Mouse (Mus musculus): ENCODE measurements around the gene Yap1. TPM values are rescaled to one million over a fixed set of nuclear protein-coding genes. Genes with fewer than 3 reads are reported as not detected.

Yap1 gene
- polyA plus RNA-seq, 1 experiment from 2014 or later = 13.8 TPM

DNA sequence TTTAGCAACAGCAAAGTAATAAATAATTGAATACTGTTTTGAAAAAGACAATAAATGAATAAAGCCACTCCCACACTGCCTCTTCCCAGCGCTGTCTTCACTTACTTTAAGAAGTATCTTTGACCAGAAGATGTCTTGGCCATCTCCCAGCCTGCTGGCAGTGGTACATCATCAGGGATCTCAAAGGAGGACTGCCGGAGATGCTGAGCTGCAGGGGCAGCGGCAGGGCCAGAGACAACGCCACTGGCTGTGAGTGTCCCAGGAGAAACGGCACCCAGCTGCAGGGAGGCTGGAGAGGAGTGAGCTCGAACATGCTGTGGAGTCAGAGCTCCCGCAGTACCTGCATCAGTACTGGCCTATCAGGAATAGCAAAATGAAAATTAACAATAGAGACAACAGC, 3.0 kb downstream of the Yap1 start:
- Histone ChIP-seq H3K4me1 (peaks cover 43% of the 10 kb centered on the region), H3K36me3 (ENCODE audit: poor library complexity, severe bottlenecking) (0 out of 2 replicates have a peak, but pooled peaks cover 8% of the 10 kb centered on the region), H3K4me2 (peak overlapping the region; percentile 47), H3K9me3 (replicated peaks) (no peaks in the 10 kb centered on the region), H3K27ac (no peak overlapping the region; the same call in 1 of the 2 replicates), H3K27me3 (no peaks in the 10 kb centered on the region), H3K4me3 (0 out of 2 replicates have a peak overlapping the region, but pooled peaks have one; percentile 12), H3K9ac (no peak overlapping the region)
- WGBS = 51% methylated on average over 7 of the region's 7 CpGs
- ATAC-seq = no peak

DNA sequence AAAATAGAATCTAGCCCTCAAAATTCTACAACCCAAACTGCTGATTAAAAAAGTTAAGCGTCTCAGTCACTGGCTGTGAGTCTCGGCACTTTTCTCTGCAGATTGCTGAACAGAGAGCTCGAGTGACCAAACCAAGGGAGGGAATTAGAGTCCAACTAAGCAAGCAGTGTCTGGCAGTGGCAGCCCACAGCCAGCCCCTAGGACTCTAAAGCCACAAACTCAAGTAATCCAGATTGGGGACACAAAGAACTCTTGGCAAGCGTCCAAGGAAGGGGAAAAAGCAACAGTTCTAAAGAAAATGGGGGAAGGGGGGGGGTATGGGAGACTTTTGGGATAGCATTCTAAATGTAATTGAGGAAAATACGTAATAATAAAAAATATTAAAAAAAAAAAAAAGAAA, 10.1 kb downstream of the Yap1 start:
- WGBS = 46% methylated on average over 5 of the region's 5 CpGs
- Histone ChIP-seq H3K27ac (no peak overlapping the region), H3K9ac (no peak overlapping the region), H3K4me1 (peaks cover 14% of the 10 kb centered on the region), H3K9me3 (replicated peaks) (no peaks in the 10 kb centered on the region), H3K4me3 (no peak overlapping the region), H3K36me3 (ENCODE audit: poor library complexity, severe bottlenecking) (0 out of 2 replicates have a peak, but pooled peaks cover 12% of the 10 kb centered on the region), H3K27me3 (no peaks in the 10 kb centered on the region), H3K4me2 (no peak overlapping the region)
- peak; percentile 66; the same call in 1 of the 2 replicates for ATAC-seq

DNA sequence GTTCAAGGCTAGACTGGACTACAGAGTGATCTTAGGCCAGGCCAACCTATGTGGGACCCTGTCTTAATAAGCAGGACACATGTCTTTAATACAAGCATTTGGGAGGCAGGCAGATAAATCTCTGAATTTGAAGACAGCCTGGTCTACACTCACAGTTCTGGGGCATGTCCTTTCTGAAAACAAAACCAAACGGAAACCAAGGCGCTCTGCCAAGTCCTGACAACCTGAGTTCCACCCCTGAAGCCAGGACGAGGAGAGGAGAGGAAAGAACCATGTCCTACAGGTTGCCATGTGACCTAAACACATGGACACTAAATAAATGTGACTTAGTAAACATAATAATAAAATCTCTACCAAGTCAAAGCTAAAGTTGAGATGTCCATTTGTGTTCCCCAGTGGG, 11.7 kb downstream of the Yap1 start:
- Histone ChIP-seq H3K36me3 (ENCODE audit: poor library complexity, severe bottlenecking) (peaks cover 13% of the 10 kb centered on the region), H3K9ac (no peak overlapping the region), H3K4me2 (no peak overlapping the region), H3K4me3 (no peak overlapping the region), H3K4me1 (peaks cover 4% of the 10 kb centered on the region), H3K27me3 (no peaks in the 10 kb centered on the region), H3K9me3 (replicated peaks) (no peaks in the 10 kb centered on the region), H3K27ac (no peak overlapping the region)
- ATAC-seq = no peak
- 71% methylated on average over 3 of the region's 3 CpGs for WGBS

DNA sequence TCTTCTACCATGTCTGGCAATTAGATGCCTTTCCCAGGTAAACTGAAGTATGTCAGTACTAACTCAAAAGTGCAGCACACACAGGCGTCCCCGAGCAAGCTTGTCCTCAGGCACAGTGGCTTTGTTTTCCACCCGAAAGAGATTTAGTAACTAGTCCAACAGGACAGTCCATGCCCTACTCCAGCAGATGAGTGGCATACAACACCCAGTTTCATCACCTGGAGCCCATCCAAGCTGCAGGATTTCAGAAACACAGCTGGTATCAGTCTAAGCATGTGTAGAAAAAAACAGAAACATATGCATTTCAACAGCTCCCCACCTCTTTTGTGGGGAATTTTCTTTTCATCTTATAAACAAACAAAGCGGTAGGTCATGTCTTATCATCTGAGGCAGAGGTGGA, 13.5 kb downstream of the Yap1 start:
- Histone ChIP-seq H3K27me3 (no peaks in the 10 kb centered on the region), H3K27ac (no peak overlapping the region), H3K9me3 (replicated peaks) (no peaks in the 10 kb centered on the region), H3K4me2 (no peak overlapping the region), H3K36me3 (ENCODE audit: poor library complexity, severe bottlenecking) (peaks cover 12% of the 10 kb centered on the region), H3K9ac (no peak overlapping the region), H3K4me1 (peaks cover 4% of the 10 kb centered on the region), H3K4me3 (no peak overlapping the region)
- WGBS = 84% methylated on average over 4 of the region's 4 CpGs
- no peak for ATAC-seq

DNA sequence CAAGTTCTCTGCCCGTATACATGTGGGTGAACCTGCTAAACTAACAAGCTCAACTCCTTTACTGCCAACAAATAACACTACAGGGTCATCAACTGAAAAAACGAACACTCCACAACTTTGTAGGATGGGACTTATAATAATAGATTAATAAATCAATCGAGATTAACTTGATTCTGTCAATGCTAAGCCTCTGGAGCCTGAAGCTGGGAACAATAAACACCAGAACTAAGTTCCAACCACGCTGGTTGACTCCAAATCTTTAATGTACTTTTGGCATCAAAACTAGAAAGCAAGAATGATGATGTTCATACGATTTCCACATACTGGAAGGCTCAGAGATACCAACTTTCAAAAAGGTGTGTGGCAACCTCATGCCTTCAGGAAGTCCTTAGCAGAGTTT, 17.3 kb downstream of the Yap1 start:
- no peak overlapping the region for H3K9ac ChIP-seq
- ATAC-seq = no peak
- H3K27me3 ChIP-seq = no peaks in the 10 kb centered on the region
- WGBS = 86% methylated on average over 5 of the region's 5 CpGs
- no peaks in the 10 kb centered on the region for H3K4me1 ChIP-seq
- no peak overlapping the region for H3K27ac ChIP-seq
- peaks cover 9% of the 10 kb centered on the region for H3K36me3 ChIP-seq (ENCODE audit: poor library complexity, severe bottlenecking)
- no peak overlapping the region for H3K4me2 ChIP-seq
- no peak overlapping the region for H3K4me3 ChIP-seq
- H3K9me3 ChIP-seq (replicated peaks) = no peaks in the 10 kb centered on the region

DNA sequence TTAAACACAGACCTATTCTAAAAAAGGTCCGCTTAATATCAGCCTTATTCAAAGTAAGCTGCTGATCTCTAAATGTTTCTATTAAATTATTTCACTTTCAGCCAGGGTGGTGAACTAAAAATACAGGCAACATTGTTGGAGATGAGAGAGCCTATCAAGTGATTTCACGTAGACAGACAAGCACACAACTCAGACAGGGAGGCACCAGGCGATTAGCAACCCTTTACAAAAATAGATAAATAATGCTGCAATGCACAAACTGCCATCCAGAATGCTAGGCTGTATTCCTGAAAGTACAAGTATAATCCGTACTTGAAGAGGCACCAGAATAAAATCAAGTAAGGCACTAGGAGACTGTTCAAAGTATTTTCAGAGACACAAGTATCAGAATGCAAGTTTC, 20.1 kb downstream of the Yap1 start:
- Histone ChIP-seq H3K9me3 (replicated peaks) (no peaks in the 10 kb centered on the region), H3K4me3 (no peak overlapping the region), H3K27me3 (no peaks in the 10 kb centered on the region), H3K4me1 (no peaks in the 10 kb centered on the region), H3K4me2 (no peak overlapping the region), H3K9ac (no peak overlapping the region), H3K36me3 (ENCODE audit: poor library complexity, severe bottlenecking) (peaks cover 9% of the 10 kb centered on the region), H3K27ac (no peak overlapping the region)
- 65% methylated on average over 4 of the region's 4 CpGs for WGBS
- no peak for ATAC-seq

DNA sequence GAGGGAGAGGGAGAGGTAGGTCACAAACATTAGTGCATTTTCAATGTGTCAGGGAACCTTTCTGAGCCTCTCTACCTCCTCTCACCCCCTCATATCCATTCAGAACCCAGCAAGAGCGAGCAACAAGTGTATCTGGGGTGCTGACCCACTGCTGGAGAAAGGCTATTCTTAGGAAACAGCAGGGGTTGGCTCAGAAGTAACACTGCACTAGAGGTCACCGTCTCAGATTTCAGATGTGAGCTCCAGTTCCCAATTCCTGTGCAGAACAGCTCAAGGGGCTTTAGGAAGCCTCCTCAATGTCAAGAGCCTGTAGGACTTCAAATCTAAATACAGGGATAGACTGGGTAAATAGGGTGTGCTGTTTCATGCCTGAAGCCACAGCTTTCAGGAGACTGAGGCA, 20.7 kb downstream of the Yap1 start:
- Histone ChIP-seq H3K4me1 (no peaks in the 10 kb centered on the region), H3K4me3 (no peak overlapping the region), H3K4me2 (no peak overlapping the region), H3K9me3 (replicated peaks) (no peaks in the 10 kb centered on the region), H3K27me3 (no peaks in the 10 kb centered on the region), H3K27ac (no peak overlapping the region), H3K9ac (no peak overlapping the region), H3K36me3 (ENCODE audit: poor library complexity, severe bottlenecking) (peaks cover 9% of the 10 kb centered on the region)
- 8% methylated on average over 2 of the region's 2 CpGs for WGBS
- ATAC-seq = no peak

DNA sequence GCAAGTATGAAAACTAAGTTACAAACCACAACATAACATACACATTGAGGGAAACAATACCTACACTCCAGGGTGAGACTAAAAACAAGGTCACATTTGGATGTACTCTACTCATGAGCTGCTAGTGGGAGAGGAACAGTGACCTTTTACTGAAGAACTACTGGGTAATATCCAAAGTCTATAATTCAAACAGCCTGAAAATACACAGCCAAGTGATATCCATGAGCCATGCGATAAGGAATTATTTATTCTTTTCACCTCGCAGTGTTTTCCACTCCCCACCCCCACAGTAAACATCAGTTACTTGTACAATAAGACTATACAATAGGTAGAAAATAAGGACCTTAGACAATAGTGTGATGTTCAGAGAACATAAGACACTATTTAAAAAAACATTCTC, 24.2 kb downstream of the Yap1 start:
- H3K9me3 ChIP-seq (replicated peaks) = no peaks in the 10 kb centered on the region
- 89% methylated on average over 2 of the region's 2 CpGs for WGBS
- H3K4me1 ChIP-seq = no peaks in the 10 kb centered on the region
- no peak overlapping the region for H3K4me3 ChIP-seq
- no peak for ATAC-seq
- H3K27me3 ChIP-seq = no peaks in the 10 kb centered on the region
- no peak overlapping the region for H3K9ac ChIP-seq
- H3K4me2 ChIP-seq = no peak overlapping the region
- no peak overlapping the region for H3K27ac ChIP-seq
- H3K36me3 ChIP-seq (ENCODE audit: poor library complexity, severe bottlenecking) = no peaks in the 10 kb centered on the region

DNA sequence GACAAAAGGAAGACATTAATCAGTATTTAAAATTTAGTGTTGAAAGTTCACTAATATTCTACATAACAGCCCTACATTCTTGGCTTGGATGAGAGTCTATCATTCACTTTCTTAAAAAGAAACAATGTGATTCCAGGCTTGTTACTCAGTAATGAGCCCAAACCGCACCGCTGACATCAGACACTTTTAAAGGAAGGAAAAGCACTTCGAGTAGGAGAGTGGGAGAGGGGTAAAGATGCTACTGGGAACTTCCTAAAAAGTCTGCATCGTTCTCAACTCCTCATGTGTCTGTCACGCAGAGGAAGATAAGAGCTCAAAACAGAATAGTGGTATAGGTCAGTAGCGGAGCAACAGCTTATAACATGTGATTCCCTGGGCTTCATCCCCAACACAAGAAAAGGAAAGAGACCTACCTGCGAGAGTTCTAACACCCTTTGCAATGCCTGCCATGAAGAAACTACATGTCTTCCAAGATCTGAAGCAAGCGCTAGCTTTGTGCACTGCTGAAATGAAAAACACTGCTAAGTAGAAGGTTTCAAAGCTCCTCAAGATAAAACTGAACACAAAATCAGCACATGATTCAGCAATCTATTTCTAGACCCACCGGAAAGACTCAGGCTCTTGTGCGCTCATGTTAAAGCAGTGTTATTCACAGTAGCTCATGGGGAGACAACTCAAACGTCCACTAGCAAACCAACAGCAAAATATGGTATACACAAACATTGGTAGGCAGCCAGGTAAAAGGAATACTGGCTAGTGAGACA, 25.1 kb downstream of the Yap1 start:
- no peaks in the 10 kb centered on the region for H3K9me3 ChIP-seq (replicated peaks)
- no peak overlapping the region for H3K4me3 ChIP-seq
- H3K27ac ChIP-seq = no peak overlapping the region
- H3K4me1 ChIP-seq = no peaks in the 10 kb centered on the region
- H3K4me2 ChIP-seq = no peak overlapping the region
- WGBS = 91% methylated on average over 11 of the region's 11 CpGs
- H3K36me3 ChIP-seq (ENCODE audit: poor library complexity, severe bottlenecking) = no peaks in the 10 kb centered on the region
- no peaks in the 10 kb centered on the region for H3K27me3 ChIP-seq
- no peak overlapping the region for H3K9ac ChIP-seq
- ATAC-seq = no peak

DNA sequence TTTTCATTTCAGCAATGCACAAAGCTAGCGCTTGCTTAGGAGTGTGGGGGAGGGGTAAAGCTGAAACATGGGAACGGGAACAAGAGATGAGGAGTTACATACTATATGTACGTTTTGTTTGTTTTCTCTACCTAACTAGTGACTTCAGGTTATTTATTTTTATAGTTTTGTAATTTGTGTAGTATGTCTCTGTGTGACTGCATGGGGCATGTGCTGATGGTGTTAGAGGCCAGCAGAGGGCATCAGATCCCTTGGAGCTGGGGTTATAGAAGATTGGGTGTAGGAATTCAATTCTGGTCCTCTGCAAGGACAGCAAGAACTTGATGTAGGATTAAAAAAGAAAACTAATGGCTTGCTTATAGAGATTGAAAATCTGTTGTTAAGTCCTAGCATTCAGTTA, 25.9 kb downstream of the Yap1 start:
- Histone ChIP-seq H3K27me3 (no peaks in the 10 kb centered on the region), H3K36me3 (ENCODE audit: poor library complexity, severe bottlenecking) (peaks cover 4% of the 10 kb centered on the region; the same call in 1 of the 2 replicates), H3K9me3 (replicated peaks) (no peaks in the 10 kb centered on the region), H3K4me2 (no peak overlapping the region), H3K27ac (no peak overlapping the region), H3K4me1 (no peaks in the 10 kb centered on the region), H3K4me3 (no peak overlapping the region), H3K9ac (no peak overlapping the region)
- ATAC-seq = no peak
- WGBS = 90% methylated on average over 3 of the region's 3 CpGs

DNA sequence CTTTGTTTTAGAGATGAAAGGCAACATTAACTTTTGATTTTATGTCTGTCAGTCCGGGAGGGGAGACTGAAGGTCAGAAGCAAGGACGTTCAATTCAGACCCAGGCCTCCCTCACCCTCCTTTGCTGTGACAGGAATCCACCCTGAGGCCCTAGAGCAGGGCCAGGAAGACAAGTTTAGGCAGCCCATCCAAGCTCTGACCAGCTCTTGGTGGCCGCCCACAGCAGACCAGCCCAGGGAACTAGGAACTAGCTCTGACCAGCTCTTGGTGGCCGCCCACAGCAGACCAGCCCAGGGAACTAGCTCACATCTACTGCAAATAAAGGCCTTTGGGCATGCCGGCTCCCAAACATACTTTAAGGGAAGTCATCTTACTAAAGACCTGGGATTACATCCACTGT, 26.8 kb downstream of the Yap1 start:
- Histone ChIP-seq H3K4me1 (no peaks in the 10 kb centered on the region), H3K4me2 (no peak overlapping the region), H3K9me3 (replicated peaks) (no peaks in the 10 kb centered on the region), H3K36me3 (ENCODE audit: poor library complexity, severe bottlenecking) (peaks cover 9% of the 10 kb centered on the region; the same call in 1 of the 2 replicates), H3K27me3 (no peaks in the 10 kb centered on the region), H3K27ac (no peak overlapping the region), H3K9ac (no peak overlapping the region), H3K4me3 (no peak overlapping the region)
- 84% methylated on average over 5 of the region's 5 CpGs for WGBS
- ATAC-seq = no peak

DNA sequence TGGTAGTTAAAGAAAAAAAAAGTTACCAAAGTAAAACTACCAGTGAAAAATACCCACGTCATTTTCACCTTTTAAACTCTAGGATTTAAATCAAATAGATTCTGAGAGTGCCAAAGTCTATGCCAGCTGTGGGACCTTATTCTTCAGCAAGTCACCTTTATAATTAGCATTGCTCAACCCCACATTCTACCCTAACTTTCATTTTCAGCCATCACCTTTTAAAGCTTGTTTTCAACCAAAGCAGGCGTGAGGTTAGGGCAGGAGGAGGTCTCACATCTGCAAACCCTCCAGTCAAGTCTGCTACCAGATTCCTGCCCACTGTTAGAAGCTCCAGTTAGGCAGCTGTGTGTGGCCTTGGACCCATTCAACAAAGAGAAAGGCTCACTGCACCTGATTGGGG, 32.4 kb downstream of the Yap1 start:
- WGBS = 88% methylated on average over 2 of the region's 2 CpGs
- H3K27ac ChIP-seq = no peak overlapping the region

DNA sequence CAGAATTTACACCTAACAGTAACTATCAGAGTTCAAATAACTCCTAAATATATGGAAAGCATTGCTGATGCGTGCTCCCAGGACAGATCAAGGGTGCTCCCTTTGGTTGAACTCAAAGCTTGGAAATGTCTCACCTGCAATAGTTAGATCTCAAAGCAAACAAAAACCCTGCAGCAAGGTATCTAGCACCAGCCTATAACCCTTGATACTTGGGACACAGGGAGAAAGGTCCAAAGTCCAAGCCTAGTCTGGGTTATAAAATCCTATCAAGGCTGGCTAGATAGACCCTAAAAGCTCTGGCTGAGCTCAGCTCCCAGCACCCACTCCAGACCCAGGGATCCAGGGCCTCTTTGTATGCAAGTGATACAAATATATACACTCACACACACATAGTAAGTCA, 36.4 kb downstream of the Yap1 start:
- WGBS = 97% methylated on average over 1 of the region's 1 CpGs
- peaks cover 6% of the 10 kb centered on the region; the same call in 1 of the 2 replicates for H3K4me1 ChIP-seq
- ATAC-seq = no peak
- no peak overlapping the region for H3K4me3 ChIP-seq
- no peak overlapping the region for H3K4me2 ChIP-seq
- H3K9me3 ChIP-seq (replicated peaks) = no peaks in the 10 kb centered on the region
- no peaks in the 10 kb centered on the region for H3K27me3 ChIP-seq
- no peak overlapping the region for H3K9ac ChIP-seq
- H3K36me3 ChIP-seq (ENCODE audit: poor library complexity, severe bottlenecking) = no peaks in the 10 kb centered on the region
- H3K27ac ChIP-seq = no peak overlapping the region

More for the DNA sequence above, 32.4 kb downstream of the Yap1 start:
- H3K9ac ChIP-seq = no peak overlapping the region
- no peak overlapping the region for H3K4me2 ChIP-seq
- no peaks in the 10 kb centered on the region for H3K27me3 ChIP-seq
- no peak for ATAC-seq
- H3K4me1 ChIP-seq = peaks cover 5% of the 10 kb centered on the region; the same call in 1 of the 2 replicates
- H3K4me3 ChIP-seq = no peak overlapping the region
- no peaks in the 10 kb centered on the region for H3K9me3 ChIP-seq (replicated peaks)
- peaks cover 9% of the 10 kb centered on the region; the same call in 1 of the 2 replicates for H3K36me3 ChIP-seq (ENCODE audit: poor library complexity, severe bottlenecking)

All from forebrain, embryonic 13.5 days (tissue).